Mouse (Mus musculus) stomach, embryonic 14.5 days (tissue): Measurements from ENCODE around the gene Gng7. TPM values are rescaled to one million over a fixed set of nuclear protein-coding genes. Genes with fewer than 3 reads are reported as not detected.
A peak's percentile ranks its signal among the peaks of the same experiment; 100 is the strongest.

Experiments
- ATAC-seq: fragments of 200-750 bp; cut with Nextera tagmentation; 2 replicates; pipeline ENCODE4 v1.8.0; 2017; ENCODE audit warnings: low read depth, moderate TSS enrichment; ENCODE audit not compliant: insufficient number of reproducible peaks, insufficient read depth, low FRiP score
- H3K27ac ChIP-seq: fragments of 300-500 bp; sonication (generic); 2 replicates; pipeline ENCODE4 v1.5.1; 2014; ENCODE audit warnings: mild to moderate bottlenecking, low read length, moderate library complexity, mixed read lengths
- H3K27me3 ChIP-seq: fragments of 300-500 bp; sonication (generic); 2 replicates; pipeline ENCODE4 v1.6.1; 2014; ENCODE audit warnings: low read length, control low read depth, mixed read lengths; ENCODE audit not compliant: control insufficient read depth, insufficient read depth
- H3K36me3 ChIP-seq: fragments of 300-500 bp; sonication (generic); 2 replicates; pipeline ENCODE4 v1.6.1; 2014; ENCODE audit warnings: mild to moderate bottlenecking, control low read depth, low read length, moderate library complexity, mixed read lengths; ENCODE audit not compliant: control insufficient read depth, insufficient read depth
- H3K4me1 ChIP-seq: fragments of 300-500 bp; sonication (generic); 2 replicates; pipeline ENCODE4 v1.6.1; 2014; ENCODE audit warnings: low read length, control low read depth, mixed read lengths; ENCODE audit not compliant: control insufficient read depth, insufficient read depth
- H3K4me2 ChIP-seq: fragments of 300-500 bp; sonication (generic); replicated peaks from 2 replicates; pipeline ENCODE4 v1.6.1; 2014; ENCODE audit warnings: low read depth, low read length, control low read depth
- H3K4me3 ChIP-seq: fragments of 300-500 bp; sonication (generic); 2 replicates; pipeline ENCODE4 v1.5.1; 2014; ENCODE audit warnings: low read depth, low read length, control low read depth
- H3K9ac ChIP-seq: fragments of 300-500 bp; sonication (generic); replicated peaks from 2 replicates; pipeline ENCODE4 v1.6.1; 2014; ENCODE audit warnings: low read depth, mild to moderate bottlenecking, control low read depth, low read length, moderate library complexity, mixed read lengths
- H3K9me3 ChIP-seq: fragments of 300-500 bp; sonication (generic); 2 replicates; pipeline ENCODE4 v1.6.1; 2016; ENCODE audit warnings: low read depth, low read length, control low read depth; ENCODE audit not compliant: control insufficient read depth
- WGBS: fragments of 180-500 bp; shearing (Covaris S2); extraction: QIAGEN DNeasy Blood & Tissue Kit; methylation state at CpG from one replicate; pipeline ENCODE4 v1.1.7; 2014; 5-methylcytosine and 5-hydroxymethylcytosine counted together
- polyA plus RNA-seq: library from polyadenylated mRNA; unstranded; fragments of >200 nt; fragmentation: Nextera tagmentation; extraction: Ambion mirVana; gene quantifications from 2 replicates; pipeline ENCODE4 v1.2.1, GENCODE M21; 2014

The Gng7 gene
- polyA plus RNA-seq, 1 experiment from 2014 or later: 4.7 TPM

GRCm38 (mm10) chr10:80963031-80963975 is 51.4 kb downstream of the Gng7 start:
- Histone ChIP-seq H3K36me3 (no peaks in the 10 kb centered on the region), H3K4me3 (no peak overlapping the region), H3K27ac (no peak overlapping the region), H3K9ac (no peak overlapping the region), H3K4me2 (no peak overlapping the region), H3K9me3 (no peaks in the 10 kb centered on the region), H3K4me1 (peaks cover 42% of the 10 kb centered on the region), H3K27me3 (no peaks in the 10 kb centered on the region)
- WGBS: 42% methylated on average over 12 of the region's 12 CpGs
- ATAC-seq: no peak

GRCm38 (mm10) chr10:80962585-80962984 is 52.2 kb downstream of the Gng7 start:
- H3K9me3 ChIP-seq: no peaks in the 10 kb centered on the region
- H3K27me3 ChIP-seq: no peaks in the 10 kb centered on the region
- no peak overlapping the region for H3K4me3 ChIP-seq
- 42% methylated on average over 5 of the region's 5 CpGs for WGBS
- ATAC-seq: 0 out of 2 replicates have a peak, but pooled peaks have one; percentile 11
- no peaks in the 10 kb centered on the region for H3K36me3 ChIP-seq
- no peak overlapping the region for H3K4me2 ChIP-seq
- H3K27ac ChIP-seq: peak overlapping the region; percentile 78; the same call in 1 of the 2 replicates
- no peak overlapping the region for H3K9ac ChIP-seq
- H3K4me1 ChIP-seq: peaks cover 42% of the 10 kb centered on the region

- no peaks in the 10 kb centered on the region for H3K9me3 ChIP-seq
- peaks cover 40% of the 10 kb centered on the region for H3K4me1 ChIP-seq
- H3K4me3 ChIP-seq: no peak overlapping the region
- no peaks in the 10 kb centered on the region for H3K27me3 ChIP-seq
- H3K4me2 ChIP-seq: no peak overlapping the region
- 14% methylated on average over 10 of the region's 10 CpGs for WGBS
- no peaks in the 10 kb centered on the region for H3K36me3 ChIP-seq
- H3K9ac ChIP-seq: no peak overlapping the region
- no peak for ATAC-seq
- peak overlapping the region; percentile 78 for H3K27ac ChIP-seq
These were observed 52.7 kb downstream of the Gng7 start for GRCm38 (mm10) chr10:80962051-80962472.

GRCm38 (mm10) chr10:80960551-80961508 is 53.9 kb downstream of the Gng7 start:
- peak; percentile 59; the same call in 1 of the 2 replicates for ATAC-seq
- Histone ChIP-seq H3K27ac (peak overlapping the region; percentile 78), H3K9ac (no peak overlapping the region), H3K4me2 (no peak overlapping the region), H3K4me1 (peaks cover 37% of the 10 kb centered on the region), H3K36me3 (no peaks in the 10 kb centered on the region), H3K9me3 (no peaks in the 10 kb centered on the region), H3K27me3 (no peaks in the 10 kb centered on the region), H3K4me3 (no peak overlapping the region)
- 14% methylated on average over 13 of the region's 16 CpGs for WGBS

GRCm38 (mm10) chr10:80958979-80959637 is 55.6 kb downstream of the Gng7 start:
- no peak overlapping the region for H3K4me3 ChIP-seq
- H3K4me1 ChIP-seq: peaks cover 49% of the 10 kb centered on the region
- no peak overlapping the region for H3K4me2 ChIP-seq
- WGBS: 90% methylated on average over 5 of the region's 5 CpGs
- ATAC-seq: no peak
- no peaks in the 10 kb centered on the region for H3K27me3 ChIP-seq
- H3K27ac ChIP-seq: no peak overlapping the region
- H3K9me3 ChIP-seq: no peaks in the 10 kb centered on the region
- H3K9ac ChIP-seq: no peak overlapping the region
- H3K36me3 ChIP-seq: no peaks in the 10 kb centered on the region

GRCm38 (mm10) chr10:80957791-80958190 is 57.0 kb downstream of the Gng7 start:
- no peak overlapping the region for H3K9ac ChIP-seq
- 79% methylated on average over 4 of the region's 4 CpGs for WGBS
- H3K4me3 ChIP-seq: no peak overlapping the region
- no peak for ATAC-seq
- no peaks in the 10 kb centered on the region for H3K9me3 ChIP-seq
- H3K4me1 ChIP-seq: peaks cover 37% of the 10 kb centered on the region
- H3K27me3 ChIP-seq: no peaks in the 10 kb centered on the region
- no peak overlapping the region for H3K4me2 ChIP-seq
- H3K36me3 ChIP-seq: no peaks in the 10 kb centered on the region
- no peak overlapping the region for H3K27ac ChIP-seq

- H3K27me3 ChIP-seq: no peaks in the 10 kb centered on the region
- ATAC-seq: no peak
- H3K9ac ChIP-seq: no peak overlapping the region
- WGBS: 79% methylated on average over 6 of the region's 6 CpGs
- no peak overlapping the region for H3K4me3 ChIP-seq
- no peaks in the 10 kb centered on the region for H3K36me3 ChIP-seq
- no peak overlapping the region for H3K27ac ChIP-seq
- H3K4me2 ChIP-seq: no peak overlapping the region
- H3K9me3 ChIP-seq: no peaks in the 10 kb centered on the region
- peaks cover 29% of the 10 kb centered on the region for H3K4me1 ChIP-seq
These were observed 57.8 kb downstream of the Gng7 start for GRCm38 (mm10) chr10:80956901-80957300.

- Histone ChIP-seq H3K4me3 (no peak overlapping the region), H3K4me2 (no peak overlapping the region), H3K27ac (no peak overlapping the region), H3K9ac (no peak overlapping the region), H3K4me1 (peaks cover 25% of the 10 kb centered on the region), H3K9me3 (no peaks in the 10 kb centered on the region), H3K27me3 (no peaks in the 10 kb centered on the region), H3K36me3 (no peaks in the 10 kb centered on the region)
- ATAC-seq: no peak
- WGBS: 93% methylated on average over 8 of the region's 8 CpGs
These were observed 58.4 kb downstream of the Gng7 start for GRCm38 (mm10) chr10:80956385-80956784.
